Mouse (Mus musculus) cerebellum, adult 11 months (tissue): ENCODE data around the gene Mdfi.

ENCODE experiments used
- DNase-seq: peaks from one replicate; pipeline ENCODE4 v3.0.0; 2022

The Mdfi gene

DNA sequence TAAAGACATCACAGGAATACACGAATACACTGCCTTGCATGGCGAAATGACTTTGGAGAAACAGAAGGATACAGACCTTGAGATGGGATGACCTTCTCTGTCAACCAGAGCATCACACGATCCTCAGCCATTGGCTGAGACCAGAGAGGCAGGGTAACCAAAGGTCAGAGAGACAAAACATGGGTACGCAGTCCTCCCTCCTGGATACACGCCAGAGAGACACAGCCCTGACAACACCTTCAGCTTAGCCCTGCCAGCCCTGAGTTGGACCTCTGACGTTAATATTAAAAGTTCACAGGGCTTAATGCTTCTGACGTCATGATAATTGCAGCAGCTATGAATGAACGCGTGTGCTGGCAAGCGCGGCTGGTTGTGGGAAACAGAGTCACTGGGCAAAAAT, 11.1 kb upstream of the Mdfi start:
- DNase-seq, result no peak

DNA sequence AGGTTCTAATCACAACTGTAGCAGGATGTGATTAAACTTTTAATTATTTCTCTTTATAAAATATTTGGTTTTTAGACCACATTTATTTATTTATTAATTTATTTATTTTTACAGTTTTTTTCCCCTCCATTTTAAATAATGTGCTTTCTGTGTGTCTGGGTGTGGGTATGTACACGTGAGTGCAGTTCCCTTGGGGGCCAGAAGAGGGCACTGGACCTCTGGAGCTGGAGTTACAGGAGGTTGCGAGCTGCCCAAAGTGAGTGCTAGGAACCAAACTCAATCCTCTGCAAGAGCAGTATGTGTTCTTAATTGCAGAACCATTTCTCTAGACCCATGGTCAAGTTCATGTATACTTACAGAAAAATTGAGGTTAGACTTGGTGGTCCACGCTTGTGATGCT, 9.0 kb upstream of the Mdfi start:
- no peak for DNase-seq

DNA sequence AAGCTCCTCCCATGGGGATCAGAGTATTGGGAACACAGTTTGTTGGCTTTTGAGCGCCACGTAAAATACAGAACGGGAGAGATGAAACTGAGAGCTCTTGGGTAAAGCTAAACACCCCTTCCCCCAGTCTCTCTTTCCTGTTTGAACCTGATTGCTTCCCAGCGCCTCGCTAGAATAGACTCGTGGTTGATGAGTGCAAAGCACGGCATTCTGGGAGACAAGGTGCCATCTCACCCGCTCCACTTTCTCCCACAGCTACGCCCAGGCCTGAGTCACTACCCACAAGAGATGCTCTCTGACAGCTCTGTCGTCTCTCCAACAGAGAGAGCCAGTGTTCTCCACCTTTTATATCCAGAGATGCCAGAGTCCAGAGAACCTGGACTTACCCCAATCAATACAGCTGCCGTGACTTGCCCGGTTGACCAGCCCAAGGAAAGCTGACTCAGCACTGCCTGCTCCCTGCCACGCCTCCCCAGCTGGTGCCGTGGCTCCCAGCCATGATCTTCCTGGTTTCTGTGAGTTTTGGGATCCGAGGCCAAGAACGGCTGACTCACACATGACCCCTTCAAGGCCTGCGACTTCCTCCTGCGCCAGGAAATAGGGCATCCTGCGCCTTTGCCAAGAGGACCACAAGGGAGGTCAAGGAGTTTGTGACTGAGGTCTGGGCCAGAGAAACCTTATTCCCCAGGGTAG, 7.6 kb upstream of the Mdfi start:
- no peak for DNase-seq

DNA sequence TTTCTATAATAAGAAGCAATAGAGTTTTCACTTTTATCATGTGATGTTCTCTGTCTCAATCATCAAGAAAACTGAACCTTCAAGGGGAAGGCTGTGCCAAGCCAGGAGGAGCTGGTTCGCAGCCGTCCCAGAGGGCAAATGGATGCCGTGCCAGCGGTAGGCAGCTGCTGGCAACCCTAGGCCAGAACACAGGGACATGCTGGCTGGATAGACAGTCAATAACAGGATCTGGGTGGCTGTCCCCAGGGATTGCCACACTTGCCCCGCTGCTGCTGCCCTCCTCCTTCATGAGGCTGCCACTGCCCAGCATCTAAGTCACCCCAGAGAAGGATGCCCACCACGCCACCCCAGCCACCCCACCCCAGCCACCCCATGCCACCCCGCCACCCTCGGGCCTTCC, 7.0 kb upstream of the Mdfi start:
- no peak for DNase-seq

DNA sequence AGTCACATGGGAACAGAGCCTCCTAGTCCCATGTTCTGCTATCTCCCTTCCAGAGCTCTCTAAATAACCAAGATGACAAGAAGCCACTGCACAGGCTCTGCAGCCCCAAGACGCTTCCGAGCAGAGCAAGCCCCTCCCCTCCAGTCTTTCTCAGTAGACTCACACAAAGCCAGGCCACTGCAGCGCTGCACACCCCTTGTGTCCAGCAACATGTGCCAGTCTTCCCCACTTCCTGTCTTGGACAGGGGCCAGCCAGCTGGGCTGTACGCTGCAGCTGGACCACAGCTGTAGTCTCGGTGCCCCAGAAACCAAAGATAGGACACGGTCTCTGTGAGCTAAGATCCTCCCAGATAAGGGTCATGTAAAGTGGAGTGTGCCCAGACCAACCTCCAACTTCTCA, 3.3 kb upstream of the Mdfi start:
- no peak for DNase-seq

DNA sequence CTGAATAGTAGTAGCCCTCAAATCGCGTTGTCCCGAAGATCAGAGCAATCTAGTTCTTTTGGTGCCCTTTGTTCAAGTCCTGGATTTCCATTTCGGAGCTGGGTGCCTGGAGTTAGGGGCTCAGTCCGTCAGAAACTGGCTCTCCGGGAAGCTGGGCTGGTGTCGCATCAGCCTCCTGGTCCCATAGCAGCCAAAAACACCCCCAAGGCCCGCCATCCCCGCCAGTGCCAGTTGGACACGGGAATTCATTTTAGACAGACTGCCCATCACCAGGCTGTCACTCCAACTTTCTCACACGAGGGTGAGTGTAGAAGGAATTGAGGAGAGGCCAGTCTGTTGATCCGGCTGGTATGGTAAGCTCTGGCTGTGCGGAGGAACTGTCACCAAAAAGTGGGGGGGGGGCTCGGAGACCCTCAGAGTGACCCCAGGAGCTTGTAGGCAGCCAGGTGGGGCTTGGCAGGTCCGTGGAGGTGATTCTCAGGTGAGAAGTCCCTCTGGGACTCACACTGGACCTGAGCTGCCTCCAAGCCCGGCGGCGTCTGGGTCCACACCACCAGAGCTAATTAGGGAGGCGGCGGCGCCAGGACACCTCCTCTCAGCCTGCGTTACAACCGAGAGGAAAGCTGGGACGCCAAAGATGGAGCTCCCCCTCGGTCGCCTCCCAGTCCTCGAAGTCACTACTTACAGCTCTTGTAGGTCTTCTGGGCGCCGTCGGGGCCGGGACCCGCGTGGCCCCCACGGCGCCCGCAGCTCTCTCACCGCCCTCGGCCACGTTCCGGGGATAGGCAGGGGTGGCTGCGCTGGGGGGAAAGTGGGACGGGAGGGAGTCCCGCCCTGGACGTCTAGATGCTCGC, 636 bp downstream of the Mdfi start:
- no peak for DNase-seq

DNA sequence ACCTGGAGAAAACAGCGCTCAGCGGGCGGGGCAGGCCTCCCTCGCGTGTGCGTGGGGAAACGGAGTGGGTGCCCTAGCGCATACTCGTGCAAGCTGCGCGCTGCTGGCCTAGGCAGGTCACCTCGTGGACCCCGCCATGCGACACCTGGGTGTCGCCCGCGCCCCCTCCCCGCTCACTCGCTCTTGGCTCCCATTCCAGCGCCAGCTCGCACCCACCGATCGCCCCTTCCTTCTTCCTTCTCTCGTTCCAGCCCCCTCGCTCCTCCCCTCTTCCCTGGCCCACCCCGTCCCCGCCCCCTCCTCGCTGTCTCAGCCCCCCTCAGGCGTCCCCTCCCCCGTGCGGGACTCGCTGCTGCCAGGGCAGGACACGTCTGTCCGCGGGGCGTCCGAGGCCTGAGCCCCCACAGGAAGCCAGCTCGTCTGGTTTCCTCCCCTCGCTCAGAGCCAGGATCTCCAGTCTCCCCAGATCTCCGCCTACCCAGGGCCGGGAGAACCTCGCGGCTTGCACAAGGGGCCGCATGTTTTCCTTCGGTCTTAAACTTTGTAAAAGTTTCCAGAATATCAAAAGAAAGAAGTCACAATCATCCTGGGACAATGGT, 1.4 kb downstream of the Mdfi start:
- no peak for DNase-seq

DNA sequence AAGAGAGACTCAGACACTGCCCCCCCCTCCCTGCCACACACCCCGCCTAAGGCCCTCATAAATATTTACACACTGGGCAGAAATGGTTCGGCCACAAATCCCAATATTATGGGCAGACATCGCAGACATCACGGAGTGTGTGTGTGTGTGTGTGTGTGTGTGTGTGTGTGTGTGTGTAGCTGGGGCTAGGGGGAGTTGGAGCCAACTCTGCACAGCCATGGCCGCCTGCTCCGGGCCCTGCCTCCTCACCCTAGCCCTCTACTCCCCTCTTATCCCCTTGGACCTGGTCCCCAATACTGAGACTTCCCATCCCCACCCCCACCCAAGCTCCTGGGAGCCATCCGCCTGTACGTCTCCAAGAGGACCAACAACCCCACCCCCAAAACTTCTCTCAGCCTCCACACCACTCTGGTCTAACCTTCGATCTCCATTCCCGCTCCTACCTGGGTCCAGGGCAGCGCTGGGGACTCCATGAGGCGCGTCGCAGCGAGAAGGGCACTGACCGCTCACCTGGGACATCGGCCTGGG, 1.9 kb downstream of the Mdfi start:
- DNase-seq, result no peak

DNA sequence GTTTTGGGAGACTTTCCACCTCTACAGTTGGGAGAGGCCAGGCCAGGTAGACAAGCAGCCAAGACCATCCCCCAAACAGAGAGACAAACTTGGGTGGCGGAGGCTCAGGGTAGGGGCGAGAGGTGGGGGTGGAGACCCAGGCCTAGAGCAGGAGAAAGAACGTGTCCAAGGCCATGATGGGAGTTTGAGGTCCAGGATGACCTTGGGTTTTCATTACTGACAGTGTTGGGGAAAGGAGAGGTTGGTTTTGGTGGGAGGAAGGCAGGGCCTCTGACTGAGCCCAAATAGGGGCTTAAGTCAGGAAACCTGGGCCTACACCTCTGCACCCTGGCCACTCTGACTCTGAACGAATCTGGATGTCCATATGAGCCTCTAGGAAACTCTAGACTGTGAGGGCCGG, 2.7 kb downstream of the Mdfi start:
- no peak for DNase-seq

DNA sequence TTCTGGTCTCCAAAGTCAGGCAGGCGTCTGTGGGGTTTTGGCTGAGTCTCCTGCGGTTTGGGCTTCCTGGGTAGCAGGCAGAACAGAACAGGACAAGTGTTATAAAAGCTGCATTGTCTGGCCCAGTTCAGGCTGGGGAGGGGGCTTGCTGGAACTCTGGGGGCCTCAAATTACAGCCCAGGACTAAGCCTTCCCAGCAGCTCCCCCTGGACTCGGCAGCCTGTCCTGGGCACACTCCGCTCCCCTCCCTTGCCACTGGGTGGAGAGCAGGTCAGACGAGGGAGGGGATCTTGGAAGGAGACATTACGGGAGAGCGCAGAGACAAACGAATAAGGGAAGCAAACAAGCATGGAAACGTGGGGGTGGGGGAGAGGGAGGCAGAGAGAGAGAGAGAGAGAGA, 3.3 kb downstream of the Mdfi start:
- DNase-seq, result no peak

DNA sequence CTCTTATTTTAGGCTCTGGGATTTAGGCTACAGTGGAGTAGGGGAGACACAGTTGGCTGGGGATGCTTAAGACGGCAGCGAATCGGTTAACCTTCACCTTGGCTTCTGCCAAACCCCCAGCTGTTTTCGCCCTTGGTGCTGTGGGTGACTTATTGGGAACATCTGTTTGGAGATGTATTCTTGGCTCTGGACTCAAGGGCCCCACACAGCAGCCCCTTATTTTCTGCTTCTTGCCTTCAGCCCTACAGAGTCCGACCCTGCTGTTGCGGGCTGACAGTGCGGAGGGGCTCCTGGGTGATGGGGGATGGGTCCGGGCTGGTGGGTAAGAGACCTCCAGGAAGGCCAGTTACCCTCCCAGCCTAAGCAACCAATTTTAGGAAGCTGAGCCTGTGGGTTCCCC, 13.2 kb downstream of the Mdfi start:
- DNase-seq, result no peak

DNA sequence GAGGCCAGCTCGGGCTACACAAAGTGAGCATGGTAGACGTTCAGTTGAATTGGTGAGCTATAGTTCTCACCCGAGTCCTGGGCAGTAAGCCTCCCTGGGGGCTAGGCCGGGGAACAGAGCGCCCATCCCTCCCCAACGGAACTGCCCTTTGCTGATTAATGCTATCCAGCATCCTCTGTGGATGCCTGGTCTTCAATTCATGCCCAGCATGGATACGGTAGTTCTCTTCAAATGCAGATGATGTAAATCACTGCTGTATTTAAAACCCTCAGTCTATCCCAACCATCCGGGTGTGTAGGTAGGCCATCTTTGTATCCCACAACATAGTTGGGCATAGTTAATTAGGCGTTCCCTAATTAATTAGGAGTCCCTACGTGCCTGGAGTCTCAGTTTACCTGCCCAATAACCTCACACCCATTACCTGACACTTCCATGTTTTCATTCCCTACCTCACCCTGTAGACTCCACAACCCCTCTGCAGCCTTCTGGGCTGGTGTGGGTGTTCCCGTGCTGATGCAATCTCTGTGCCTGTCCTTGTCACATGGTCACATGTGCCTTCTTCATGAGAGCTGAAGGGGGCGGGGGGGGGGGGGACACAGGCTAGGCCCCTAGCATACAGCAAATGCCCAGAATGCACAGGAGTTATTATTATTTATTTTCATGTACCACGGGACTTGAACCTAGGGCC, 16.3 kb downstream of the Mdfi start:
- DNase-seq, result no peak

DNA sequence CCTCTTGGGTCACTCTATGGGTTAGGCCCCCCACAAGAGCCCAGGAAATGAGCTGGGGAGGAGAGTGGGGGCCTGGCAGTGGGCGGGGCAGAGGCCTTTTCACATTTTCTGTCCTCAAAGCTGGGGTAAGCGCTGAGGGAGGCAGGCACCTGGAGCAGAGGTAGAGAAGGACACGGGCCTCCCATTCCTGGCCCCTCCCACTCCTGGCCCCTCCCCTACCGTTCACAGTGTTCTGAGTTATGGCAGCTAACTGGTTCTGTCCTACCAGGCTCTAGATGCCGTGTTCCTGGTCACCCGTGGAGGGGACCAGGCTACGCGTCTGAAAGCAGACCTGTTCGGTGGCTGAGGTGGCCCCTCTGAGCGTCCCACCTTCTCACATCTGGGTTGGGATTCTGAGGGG, 19.0 kb downstream of the Mdfi start:
- DNase-seq, result no peak

DNA sequence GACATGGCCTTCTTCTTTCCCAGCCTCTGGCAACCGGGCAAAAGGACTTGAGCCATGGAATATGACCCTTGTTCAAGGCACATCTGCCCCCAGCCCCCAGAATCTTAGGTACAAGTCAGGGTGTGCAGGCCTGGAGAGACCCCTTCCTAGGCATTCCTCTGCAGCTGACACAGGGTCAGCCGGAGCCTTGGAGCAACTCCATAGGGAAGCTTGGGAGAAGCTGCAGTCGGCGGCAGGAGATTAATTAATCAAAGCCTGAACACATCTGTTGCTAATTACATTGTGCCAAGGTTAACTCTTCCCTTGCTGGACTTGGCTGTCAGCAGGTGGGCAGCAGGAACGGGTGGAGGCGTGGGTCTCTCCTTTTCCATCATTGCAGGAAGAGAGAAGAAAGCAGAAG, 20.0 kb downstream of the Mdfi start:
- no peak for DNase-seq

DNA sequence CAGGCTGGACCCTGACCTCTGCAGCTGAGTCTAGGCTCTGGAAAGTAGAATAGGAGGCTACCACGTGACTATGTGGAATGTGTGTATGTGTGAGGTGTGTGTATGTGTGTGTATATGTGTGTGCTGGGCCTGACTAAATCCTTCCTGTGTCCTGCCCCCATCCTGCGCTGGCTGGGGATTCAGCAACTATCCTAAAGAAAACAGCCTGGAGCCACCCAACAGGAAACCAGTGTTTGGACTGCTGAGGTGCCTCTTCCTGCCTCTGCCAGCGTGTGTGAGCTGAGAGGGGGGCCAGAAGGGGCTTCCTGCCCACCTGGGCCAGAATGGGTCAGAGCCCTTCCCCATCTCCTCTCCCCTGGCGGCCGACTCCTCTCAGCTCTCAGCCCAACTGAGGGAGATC, 20.9 kb downstream of the Mdfi start:
- DNase-seq, result no peak

DNA sequence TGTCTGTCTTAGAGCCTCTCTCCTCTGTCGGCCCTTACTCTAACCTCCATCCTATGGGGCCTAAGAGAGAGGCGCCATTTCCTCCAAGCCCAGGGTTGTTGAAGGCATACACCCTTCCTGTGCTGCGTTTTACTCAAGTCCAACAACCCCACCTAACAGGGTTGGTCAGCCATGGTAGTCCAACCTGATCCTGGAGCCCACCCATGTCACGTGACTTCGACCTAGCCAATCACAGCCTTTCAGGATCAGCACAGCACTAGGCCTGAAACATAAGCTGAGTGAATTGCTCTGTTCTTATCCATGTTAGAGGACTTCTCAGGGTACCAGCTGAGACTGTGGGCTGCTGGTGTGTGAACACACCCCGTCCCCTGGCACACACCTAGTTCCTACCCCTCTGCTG, 22.3 kb downstream of the Mdfi start:
- no peak for DNase-seq

DNA sequence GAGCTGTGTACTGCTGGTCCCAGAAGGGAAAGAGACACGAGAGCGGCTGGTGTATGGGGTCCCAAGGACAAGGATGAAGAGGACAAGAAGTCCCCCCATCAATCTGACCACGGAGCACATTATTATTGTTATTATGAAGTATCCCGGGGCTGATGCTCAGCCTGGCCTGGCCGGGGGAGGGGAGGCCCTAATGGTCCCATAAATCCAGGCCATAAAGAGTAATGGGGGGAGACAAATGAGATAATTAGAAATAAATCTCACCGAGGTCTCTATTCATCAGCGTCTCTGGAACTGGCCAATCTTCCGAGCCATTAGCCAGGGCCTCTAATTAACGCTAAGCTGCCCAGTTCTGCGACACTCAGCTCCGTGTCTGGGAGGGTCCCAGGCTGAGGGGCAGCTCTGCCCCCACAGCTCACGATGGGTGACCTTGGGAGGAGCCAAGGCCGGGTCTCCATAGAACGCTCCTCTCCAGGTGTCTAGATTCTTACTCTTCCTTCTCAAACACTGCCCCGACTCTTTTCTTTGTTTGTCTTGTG, 23.2 kb downstream of the Mdfi start:
- DNase-seq, result no peak

DNA sequence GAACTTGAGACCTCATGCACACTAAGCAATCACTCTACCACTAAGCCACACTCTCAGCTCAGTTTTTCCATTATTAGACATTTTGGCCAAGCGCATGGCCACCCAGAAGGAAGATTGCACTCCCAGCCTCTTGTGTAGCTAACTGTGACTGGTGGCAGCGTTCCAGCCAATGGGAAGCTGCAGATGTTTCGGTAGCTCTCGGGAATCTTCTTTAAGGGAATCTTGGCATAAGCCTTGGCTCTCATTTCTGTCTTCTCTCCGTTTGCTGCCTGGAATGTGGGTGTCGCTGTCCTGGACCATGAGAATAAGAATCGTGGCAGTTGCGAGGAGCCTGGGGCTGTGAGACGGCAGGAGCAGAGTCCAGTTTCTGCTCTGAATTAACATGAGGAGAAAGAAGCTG, 28.3 kb downstream of the Mdfi start:
- DNase-seq, result no peak

DNA sequence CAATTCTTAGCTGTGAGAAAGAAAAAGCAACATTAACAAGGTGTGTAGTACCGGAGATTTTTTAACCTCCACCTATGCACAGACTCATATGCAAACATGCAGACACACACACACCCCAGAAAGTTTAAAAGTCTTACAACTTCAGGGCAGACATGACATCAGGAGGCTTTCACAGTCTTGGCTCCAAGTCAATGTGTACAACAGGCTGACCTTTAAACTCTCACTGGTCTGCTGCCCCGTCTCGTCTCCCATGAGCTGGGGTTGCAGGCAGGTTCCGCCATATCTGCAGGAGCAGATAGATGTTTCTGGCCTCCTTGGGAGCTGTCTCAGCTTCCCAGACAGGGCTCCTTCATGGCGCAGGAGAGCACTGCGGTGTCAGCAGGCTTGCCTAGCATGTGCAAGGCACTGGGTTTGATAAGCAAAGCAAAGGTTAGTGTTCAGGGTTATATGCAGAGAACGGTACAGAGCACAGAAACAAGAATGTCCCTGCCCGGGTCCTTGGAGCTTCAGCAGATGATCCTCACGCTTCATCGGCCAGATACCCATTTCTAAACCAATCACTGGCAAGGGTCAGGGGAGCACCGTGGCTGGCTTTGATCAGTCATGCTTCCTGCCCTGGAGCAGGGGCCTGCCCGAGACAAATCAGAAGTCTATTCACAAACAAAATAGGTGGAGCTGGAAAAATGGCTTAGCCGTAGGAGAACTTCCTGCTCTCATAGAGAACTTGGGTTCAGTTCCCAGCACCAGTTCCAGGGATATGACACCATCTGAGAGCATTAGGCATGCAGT, 29.2 kb downstream of the Mdfi start:
- DNase-seq, result no peak

DNA sequence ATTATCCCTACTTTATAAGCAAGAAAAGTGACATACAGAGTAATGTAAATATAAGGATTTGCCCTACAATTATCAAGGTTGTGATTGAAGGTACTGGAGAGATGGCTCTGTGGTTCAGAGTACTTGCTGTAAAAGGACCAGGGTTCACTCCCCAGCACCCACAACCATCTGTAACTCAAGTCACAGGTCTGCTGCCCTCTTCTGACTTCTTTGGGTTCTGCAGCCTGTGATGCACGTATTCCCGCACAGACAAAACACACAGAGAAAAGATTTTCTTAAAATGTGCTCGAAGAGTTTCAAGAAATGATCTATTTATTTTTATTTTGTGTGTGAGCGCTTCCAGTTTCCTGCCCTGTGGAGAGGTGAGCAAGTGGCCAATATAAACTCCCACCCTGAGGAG, 30.8 kb downstream of the Mdfi start:
- DNase-seq, result no peak

DNA sequence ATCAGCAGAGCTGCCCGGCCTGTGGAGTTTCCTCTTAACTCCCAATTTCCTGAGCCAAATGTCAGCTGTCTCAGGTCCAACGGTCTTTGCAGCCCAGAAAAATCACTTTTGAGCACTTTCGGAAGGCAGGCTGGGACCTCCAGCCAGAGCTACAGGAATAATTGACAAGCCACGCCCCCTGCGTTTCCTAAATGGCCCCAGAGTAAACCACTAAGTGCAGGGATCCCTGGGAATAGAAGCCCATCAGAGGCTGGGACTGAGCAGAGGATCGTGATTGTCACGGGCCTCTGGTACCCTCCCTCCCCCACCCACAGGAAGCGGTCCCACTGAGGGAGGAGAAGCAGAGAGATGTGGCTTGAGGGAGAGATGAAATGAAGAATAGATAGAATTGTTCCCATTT, 31.7 kb downstream of the Mdfi start:
- no peak for DNase-seq

DNA sequence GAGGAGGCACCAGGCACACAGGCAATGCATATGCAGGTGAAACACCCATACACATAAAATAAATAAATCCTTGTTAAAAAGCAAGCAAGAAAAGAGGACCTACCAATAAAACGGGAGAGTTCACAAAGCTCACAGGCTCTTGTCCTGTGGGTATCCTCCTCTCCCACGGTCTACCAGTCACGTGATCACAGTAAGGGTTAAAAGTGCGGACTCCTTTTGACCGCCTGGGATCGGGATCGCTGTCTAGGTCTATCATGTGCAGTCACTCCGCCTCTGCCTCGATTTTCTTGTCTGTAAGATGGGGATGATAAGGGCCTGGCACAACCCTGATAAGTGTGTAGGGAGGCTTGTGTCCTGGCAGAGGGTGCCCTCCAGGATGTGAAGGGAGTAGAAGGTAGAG, 37.1 kb downstream of the Mdfi start:
- DNase-seq, result no peak
